Mouse (Mus musculus) testis, adult 2 months (tissue): ENCODE data around the gene Gemin7. TPM values are rescaled to one million over a fixed set of nuclear protein-coding genes. Genes with fewer than 3 reads are reported as not detected.

Source experiments
- H3K27ac ChIP-seq: fragments of 200-500 bp; 2 replicates; pipeline ENCODE4 v1.5.1; 2012; ENCODE audit warnings: low read depth, low read length; ENCODE audit not compliant: control insufficient read depth, insufficient read depth
- H3K27me3 ChIP-seq: fragments of 200-500 bp; 2 replicates; pipeline ENCODE4 v1.6.1; 2012; ENCODE audit warnings: mild to moderate bottlenecking, low read length, moderate library complexity; ENCODE audit not compliant: control insufficient read depth, insufficient read depth
- H3K36me3 ChIP-seq: fragments of 200-500 bp; 2 replicates; pipeline ENCODE4 v1.6.1; 2012; ENCODE audit warnings: mild to moderate bottlenecking, low read length; ENCODE audit not compliant: control insufficient read depth, insufficient read depth
- H3K4me1 ChIP-seq: fragments of 200-500 bp; 2 replicates; pipeline ENCODE4 v1.6.1; 2012; ENCODE audit warnings: low read length; ENCODE audit not compliant: control insufficient read depth, insufficient read depth
- H3K4me3 ChIP-seq: fragments of 200-500 bp; 2 replicates; pipeline ENCODE4 v1.5.1; 2012; ENCODE audit warnings: low read depth, mild to moderate bottlenecking, low read length, moderate library complexity, mixed read lengths; ENCODE audit not compliant: control insufficient read depth
- CTCF ChIP-seq: fragments of 200-500 bp; IDR thresholded peaks from 2 replicates; pipeline ENCODE4 v1.5.1; 2012; ENCODE audit warnings: low read depth, mild to moderate bottlenecking, inconsistent platforms, low read length, moderate library complexity; ENCODE audit not compliant: control insufficient read depth, insufficient read depth, insufficient replicate concordance
- POLR2A ChIP-seq: fragments of 200-500 bp; IDR thresholded peaks from 2 replicates; pipeline ENCODE4 v1.6.1; 2012; ENCODE audit warnings: low read depth, mild to moderate bottlenecking, inconsistent platforms, low read length, moderate library complexity; ENCODE audit not compliant: control insufficient read depth
- polyA plus RNA-seq: library from polyadenylated mRNA; depleted of rRNA; stranded (reverse); fragments of >200 nt; gene quantifications from 2 replicates; pipeline ENCODE4 v1.2.3, GENCODE M21; 2012

The Gemin7 gene
- polyA plus RNA-seq, 1 experiment = 64.1 TPM

- TF ChIP-seq POLR2A (no peak), CTCF (peak; percentile 69; the same call in 1 of the 2 replicates)
- H3K27me3 ChIP-seq = no peaks in the 10 kb centered on the region
- H3K4me3 ChIP-seq = no peak overlapping the region
- H3K27ac ChIP-seq = no peak overlapping the region
- no peaks in the 10 kb centered on the region; the same call in 1 of the 2 replicates for H3K36me3 ChIP-seq
- H3K4me1 ChIP-seq = no peaks in the 10 kb centered on the region; the same call in 1 of the 2 replicates
Measured at GRCm38 (mm10) chr7:19589917-19590316, 12.5 kb upstream of the Gemin7 start.

DNA sequence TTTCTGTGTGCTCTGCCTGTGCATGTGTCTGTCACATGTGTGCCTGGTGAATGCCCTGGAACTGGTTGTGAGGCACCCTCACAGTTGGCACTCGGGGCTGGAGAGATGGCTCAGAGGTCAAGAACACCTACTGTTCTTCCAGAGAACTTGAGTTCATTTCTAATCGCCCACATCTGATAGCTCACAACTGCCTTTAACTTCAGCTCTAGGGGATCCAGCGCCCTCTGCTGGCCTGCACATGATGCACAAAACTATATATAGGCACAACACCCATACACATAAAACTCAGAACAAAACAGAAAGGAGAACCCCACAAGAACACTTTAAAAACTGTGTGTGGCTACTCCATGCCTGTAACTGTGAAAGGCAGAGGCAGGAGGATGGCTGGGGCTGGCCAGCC is 11.8 kb upstream of the Gemin7 start:
- TF ChIP-seq CTCF (peak; percentile 39; the same call in 1 of the 2 replicates), POLR2A (no peak)
- Histone ChIP-seq H3K27me3 (no peaks in the 10 kb centered on the region), H3K27ac (no peak overlapping the region), H3K4me1 (no peaks in the 10 kb centered on the region; the same call in 1 of the 2 replicates), H3K36me3 (no peaks in the 10 kb centered on the region; the same call in none of the 2 replicates), H3K4me3 (no peak overlapping the region)

DNA sequence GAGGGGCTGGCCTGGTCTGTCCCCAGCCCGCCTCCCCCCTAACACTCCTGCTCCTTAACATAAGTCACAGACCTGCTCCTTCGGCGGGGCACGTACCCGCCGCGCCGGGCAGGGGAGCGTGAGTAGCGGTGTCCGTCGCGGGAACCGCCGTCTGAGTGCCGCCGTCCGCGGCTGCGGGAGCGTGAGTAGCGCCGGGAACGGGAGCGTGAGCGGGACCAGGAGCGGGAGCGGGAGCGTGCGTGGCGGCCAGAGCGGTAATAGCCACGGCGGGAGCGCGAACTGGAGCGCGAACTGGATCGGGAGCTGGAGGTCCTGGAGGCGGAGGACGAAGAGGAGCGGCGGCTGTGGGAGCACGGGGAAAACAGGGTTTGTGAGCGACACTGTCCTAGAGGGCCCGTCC is 8.9 kb upstream of the Gemin7 start:
- Histone ChIP-seq H3K36me3 (no peaks in the 10 kb centered on the region; the same call in none of the 2 replicates), H3K4me1 (no peaks in the 10 kb centered on the region; the same call in 1 of the 2 replicates), H3K27me3 (no peaks in the 10 kb centered on the region), H3K27ac (no peak overlapping the region), H3K4me3 (peak overlapping the region; percentile 55)
- no peak for TF ChIP-seq CTCF
- no peak for TF ChIP-seq POLR2A

DNA sequence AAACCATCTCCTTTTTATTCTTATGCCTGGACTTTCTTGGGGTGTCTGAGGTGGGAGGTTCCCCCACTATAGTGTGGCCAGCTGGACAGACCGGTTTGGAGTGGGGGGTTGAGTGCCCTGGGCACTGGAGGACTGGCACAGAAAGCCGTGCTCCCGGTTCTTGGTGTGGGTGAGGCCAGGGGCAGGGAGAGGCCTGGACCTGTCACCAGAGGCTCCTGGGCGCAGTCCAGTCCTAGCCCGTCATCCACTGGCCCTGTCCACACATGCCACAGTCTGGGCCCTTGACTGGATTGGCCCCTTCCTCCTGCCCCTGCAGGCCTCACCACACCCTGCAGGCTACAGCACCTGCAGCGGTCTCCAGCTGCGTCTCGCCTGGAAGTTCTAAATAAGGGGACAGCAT is 3.2 kb upstream of the Gemin7 start:
- H3K27ac ChIP-seq = no peak overlapping the region
- TF ChIP-seq POLR2A = no peak
- no peak for TF ChIP-seq CTCF
- no peaks in the 10 kb centered on the region; the same call in 1 of the 2 replicates for H3K36me3 ChIP-seq
- H3K27me3 ChIP-seq = no peaks in the 10 kb centered on the region
- H3K4me1 ChIP-seq = peaks cover 15% of the 10 kb centered on the region
- H3K4me3 ChIP-seq = no peak overlapping the region

DNA sequence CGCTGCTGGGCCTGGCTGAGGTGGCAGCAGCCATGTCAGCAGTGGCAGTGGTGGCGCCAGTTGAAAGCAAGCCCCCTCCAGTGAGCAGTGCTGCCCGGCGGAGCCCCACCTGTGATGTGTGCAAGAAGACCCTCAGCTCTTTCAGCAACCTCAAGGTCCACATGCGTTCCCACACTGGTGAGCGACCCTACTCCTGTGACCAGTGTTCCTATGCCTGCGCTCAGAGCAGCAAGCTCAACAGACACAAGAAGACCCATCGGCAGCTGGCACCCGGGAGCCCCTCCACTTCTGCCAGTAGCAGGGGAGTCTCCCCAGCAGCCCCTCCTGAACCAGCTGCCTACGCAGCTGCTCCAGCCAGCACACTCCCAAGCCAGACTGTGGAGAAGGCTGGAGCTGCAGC is 2.4 kb upstream of the Gemin7 start:
- Histone ChIP-seq H3K4me3 (no peak overlapping the region), H3K27ac (no peak overlapping the region), H3K4me1 (peaks cover 15% of the 10 kb centered on the region), H3K27me3 (no peaks in the 10 kb centered on the region), H3K36me3 (no peaks in the 10 kb centered on the region; the same call in 1 of the 2 replicates)
- TF ChIP-seq POLR2A = no peak
- TF ChIP-seq CTCF = no peak

DNA sequence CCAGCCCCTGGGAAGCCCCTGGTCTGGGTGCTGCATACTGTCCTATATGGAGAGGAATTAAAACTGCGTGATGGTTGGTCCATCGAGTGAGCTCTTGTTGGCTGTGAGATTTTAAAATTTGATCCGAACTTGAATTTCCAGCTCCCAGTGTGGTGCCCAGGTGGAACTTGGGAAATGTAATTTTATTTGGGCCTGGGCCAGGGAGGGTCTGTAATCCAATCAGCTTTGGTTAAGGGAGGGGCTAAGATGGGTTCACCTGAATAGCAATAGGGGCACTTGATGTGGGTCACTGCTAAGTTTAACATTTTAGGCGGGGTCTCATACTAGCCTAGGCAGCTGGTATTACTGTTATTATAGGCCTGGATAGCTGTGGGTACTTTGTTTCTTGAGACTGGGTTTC is 1.0 kb upstream of the Gemin7 start:
- no peak overlapping the region for H3K27ac ChIP-seq
- TF ChIP-seq CTCF = no peak
- TF ChIP-seq POLR2A = no peak
- H3K4me3 ChIP-seq = peak overlapping the region; percentile 68; the same call in 1 of the 2 replicates
- H3K4me1 ChIP-seq = peaks cover 19% of the 10 kb centered on the region
- H3K27me3 ChIP-seq = no peaks in the 10 kb centered on the region
- no peaks in the 10 kb centered on the region for H3K36me3 ChIP-seq

DNA sequence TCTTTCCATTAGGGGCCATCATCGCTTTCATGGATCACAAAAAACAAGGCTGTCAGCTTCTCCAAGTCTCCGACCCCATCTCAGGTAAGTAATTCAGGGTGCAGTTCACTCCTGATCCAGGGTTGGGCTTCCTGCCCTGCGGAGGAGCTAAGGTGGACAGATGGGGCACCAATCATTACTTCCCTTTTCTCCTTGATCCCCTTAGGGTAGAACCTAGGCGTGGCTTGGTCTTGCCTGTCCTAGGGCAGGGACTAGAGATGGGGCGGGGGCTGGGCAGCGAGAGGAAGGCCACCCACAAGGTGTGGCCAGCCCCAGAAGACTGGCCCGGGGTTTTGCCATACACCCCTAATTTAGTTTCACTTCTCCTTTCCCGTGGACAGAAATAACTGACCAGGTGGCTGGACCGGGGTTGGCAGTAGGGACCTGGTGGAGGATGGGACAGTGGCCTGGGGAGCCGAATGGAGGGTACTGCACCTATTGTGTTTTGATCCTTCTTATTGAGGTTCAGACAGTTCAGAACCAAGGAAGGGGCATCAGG is 551 bp upstream of the Gemin7 start:
- peak overlapping the region; percentile 68 for H3K4me3 ChIP-seq
- no peak overlapping the region; the same call in 1 of the 2 replicates for H3K27ac ChIP-seq
- no peaks in the 10 kb centered on the region for H3K36me3 ChIP-seq
- TF ChIP-seq POLR2A (no peak), CTCF (no peak)
- H3K27me3 ChIP-seq = no peaks in the 10 kb centered on the region
- peaks cover 19% of the 10 kb centered on the region for H3K4me1 ChIP-seq

GRCm38 (mm10) chr7:19575559-19575958 is 1.8 kb downstream of the Gemin7 start:
- Histone ChIP-seq H3K36me3 (no peaks in the 10 kb centered on the region), H3K4me1 (peaks cover 23% of the 10 kb centered on the region), H3K27me3 (no peaks in the 10 kb centered on the region), H3K4me3 (no peak overlapping the region), H3K27ac (no peak overlapping the region)
- TF ChIP-seq CTCF (no peak), POLR2A (no peak)
